Mouse (Mus musculus) embryo, embryonic 10 days (tissue): ENCODE measurements at regions not wholly inside any gene's neighbourhood (a gene's known extent, or its start where the extent isn't known, plus 50 kb on each side); places are given as distances from the start of the nearest gene placed in this dataset.
A peak's percentile ranks its signal among the peaks of the same experiment; 100 is the strongest.

Experiments
- DNase-seq: peaks from one replicate; pipeline ENCODE4 v3.0.0-alpha.2; 2015; ENCODE audit warnings: low spot score

DNA sequence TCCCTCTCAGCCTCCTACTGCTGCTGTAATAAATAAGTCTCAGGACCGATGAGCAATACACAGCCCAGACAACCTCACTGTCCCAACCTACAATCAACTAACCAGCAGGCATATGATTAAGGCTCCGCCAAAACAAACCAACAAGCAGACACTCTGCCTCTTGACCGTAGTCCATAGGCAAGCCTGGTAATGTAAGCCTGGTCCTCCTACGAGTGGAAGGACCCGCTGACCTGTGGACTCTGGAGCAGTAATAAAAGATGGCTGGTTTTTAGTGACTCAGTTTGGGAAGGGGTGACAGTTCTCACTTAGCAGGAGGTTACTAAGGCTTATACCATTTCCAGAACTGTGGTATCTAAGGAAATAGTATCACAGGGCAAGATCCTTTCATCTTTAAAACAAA, 53.4 kb downstream of the Gm47996 start:
- DNase-seq, result no peak

DNA sequence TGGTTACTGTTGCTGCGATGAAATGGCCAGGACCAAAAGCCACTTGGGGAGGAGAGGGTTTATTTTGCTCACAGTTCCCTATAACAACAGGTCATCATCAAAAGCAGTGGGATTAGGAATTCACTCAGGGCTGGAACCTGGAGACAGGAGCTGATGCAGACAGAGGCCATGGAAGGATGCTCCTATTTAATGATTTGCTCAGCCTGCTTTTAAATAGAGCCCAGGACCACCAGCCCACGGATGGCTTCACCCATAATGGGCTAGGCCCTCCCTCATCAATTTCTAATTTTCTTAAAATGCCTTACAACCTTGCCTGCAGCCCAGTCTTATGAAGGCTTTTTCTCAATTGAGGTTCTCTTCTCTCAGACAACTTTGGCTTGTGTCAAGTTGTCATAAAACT, 53.9 kb downstream of the Gm47996 start:
- no peak for DNase-seq

DNA sequence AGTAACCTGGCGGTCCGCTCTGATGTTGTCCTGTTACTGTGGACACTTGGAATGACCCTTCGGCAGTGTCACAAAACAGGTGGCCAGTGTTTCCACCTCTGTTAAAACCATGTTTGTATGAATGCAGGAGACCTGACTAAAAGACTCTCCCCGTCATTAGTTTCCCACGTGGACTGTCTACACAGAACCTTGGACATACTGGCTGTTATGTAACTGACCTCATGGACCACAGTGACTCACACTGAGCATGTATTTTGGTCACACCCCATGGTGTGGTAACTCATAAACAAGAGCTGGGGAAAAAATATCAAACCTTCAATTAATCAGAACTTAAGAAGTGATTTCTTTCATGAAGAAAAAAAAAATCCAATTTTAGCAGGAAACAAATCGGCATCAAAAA, 54.9 kb downstream of the Gm47996 start:
- no peak for DNase-seq

DNA sequence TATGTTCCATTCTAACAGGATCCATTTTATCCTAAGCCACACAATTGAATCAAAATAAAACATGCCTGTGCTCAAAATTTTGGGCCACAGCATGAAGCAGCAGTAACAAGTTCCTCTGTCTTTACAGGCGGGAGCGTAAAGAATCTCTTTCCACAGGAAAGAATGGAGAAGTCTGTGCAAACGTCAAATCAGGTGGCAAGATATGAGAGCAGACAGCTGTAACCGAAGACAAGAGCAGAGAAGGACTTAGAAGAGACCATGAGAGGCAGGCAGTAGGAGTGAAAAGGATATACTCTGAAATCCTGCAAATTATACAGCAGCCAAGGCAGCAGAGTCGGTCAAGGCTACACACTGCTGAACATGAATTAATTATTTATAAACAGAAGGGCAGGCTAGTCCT, 55.7 kb downstream of the Gm47996 start:
- DNase-seq, result no peak

DNA sequence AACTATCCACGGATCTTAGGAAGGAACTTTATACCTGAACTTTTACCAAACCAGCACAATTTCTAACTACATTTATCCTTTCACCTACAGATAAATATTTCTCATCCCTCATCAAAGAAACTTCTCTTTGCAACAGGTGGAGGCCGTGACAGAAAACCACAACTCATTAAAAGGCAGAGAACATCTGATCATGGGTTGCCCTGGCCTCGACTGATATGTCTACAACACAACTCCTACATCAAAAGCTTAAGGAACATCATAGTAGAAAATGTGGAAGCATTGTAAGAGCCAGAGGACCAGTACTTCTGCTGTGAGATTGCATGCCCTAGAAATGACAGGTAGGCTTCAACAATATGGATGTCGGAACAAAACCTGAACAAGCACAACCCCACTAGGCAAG, 56.8 kb downstream of the Gm47996 start:
- no peak for DNase-seq

DNA sequence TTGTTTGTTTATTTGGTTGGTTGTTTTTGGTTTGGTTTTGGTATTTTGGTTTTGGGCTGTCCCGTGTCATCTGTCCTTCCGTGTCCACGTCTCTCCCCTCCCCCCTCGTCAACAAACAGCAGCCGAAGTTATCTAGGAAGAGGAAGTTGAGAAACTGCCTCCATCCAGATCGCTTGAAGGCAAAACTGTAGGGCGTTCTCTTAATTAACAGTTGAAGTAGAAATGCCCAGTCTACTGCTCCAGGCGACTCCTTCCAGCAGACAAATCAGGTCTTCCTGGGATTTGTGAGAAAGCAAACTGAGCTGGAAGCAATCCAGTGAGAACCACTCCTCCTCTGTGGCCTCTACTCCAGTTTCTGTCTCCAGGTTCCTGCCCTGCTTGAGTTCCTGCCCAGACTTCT, 60.8 kb downstream of the Gm47996 start:
- no peak for DNase-seq

DNA sequence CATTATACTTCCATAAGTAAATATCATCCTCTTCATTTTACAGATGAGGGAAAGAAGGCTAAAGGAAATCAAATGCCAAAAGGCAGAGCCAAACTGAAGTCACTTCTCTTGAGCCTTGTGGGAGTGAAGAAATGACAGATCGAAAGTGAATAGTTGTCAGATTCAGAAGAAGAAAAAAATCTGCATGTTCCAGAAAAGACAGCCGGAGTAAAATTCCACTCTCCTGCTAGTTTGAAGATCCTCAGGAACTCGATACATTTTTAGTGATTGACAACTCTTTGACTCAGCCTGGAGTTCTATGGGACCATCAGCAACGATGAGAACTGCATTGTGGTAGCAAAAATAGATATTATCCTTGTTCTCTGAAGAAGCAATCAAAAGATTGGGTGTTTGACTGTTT, 64.4 kb downstream of the Gm47996 start:
- DNase-seq, result no peak

DNA sequence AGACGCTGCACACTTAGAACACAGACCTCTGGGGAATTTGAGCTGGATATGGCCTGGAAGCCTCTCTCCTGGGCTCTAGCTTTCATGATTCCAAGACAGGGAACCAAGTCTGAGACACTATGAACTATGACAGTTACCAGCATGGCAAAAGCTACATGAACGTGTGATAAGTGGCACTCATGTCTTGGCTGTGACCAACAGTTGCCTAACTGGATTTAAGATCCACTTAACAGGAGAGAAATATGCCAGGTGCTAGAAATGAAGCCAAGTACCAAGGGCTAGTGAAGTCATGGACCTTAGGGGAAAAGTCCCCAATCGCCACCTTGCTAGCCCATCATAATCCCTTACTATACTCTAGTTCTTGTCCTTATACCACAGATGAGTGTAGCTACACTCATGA, 65.7 kb downstream of the Gm47996 start:
- no peak for DNase-seq

DNA sequence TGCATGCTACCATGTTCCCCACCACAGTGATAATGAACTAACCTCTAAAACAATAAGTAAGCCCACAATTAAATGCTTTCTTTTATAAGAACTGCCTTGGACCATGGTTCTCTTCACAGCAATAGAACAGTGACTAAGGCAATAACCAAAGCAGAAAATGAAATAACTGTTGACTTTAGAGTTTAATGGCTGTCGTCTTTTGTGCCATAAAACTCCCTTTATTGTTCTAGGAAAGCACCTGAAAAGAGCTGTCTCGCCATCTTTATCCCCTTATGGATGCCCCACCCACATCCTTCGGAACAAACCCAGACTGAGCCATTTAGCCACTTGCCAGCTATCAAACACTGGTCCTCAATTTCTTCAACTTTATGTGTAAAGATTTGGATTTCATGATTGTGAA, 64.3 kb upstream of the Ivns1abp start:
- no peak for DNase-seq

DNA sequence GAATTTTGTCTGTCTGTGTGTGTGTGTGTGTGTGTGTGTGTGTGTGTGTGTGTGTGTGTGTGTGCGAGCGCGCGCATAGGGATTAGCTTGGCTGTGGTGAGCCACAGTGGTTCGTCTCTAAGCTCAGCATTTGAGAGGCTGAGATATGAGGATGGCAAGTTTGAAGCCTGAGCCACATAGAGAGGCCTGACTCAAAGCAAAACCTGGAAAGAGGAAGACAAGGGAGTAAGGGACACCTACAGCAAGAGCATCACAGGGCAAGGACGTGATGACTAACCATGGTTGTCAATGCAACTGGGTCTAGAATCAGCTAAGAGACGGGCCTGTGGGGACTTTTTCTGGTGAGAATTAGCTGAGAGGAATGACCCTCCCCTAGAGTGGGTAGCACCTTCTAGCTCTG, 59.2 kb upstream of the Ivns1abp start:
- no peak for DNase-seq

DNA sequence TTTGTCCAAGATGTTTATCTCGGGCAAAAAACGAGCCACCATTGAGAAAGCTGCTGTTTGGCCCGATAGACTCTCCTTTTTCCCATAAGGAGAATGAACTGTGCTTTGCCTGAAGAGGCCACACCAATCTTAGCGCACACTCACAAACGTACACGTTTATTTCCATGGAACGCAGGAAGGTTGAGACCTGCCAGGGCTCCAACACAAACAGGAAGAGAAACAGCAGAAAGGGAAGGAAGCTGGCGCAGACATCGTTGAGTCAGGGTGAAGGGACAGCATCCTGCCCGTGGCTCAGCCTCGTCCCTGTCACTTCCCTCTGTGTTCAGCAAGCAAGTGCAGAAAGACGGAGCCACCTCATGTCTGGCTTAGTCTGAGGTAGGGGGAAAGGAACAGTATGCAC, 56.8 kb upstream of the Ivns1abp start:
- peak; percentile 16 for DNase-seq

DNA sequence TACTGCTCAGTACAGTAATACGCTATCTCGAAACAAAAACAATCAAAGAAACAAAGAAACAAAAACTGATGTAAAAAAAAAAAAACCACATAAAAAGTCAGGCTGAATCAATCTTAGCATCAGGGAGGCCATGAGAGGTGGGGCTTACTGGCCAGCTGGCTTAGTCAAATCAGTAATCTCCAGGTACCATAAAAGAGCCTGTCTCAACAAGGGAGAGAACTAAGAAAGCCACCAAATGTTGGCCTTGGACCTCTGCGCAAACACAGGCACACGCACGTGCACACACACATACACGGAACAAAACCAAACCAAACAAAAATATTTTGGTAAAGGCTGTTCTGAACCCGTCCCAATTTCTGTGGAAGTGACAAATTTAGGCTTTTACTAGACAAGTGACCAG, 55.2 kb upstream of the Ivns1abp start:
- no peak for DNase-seq

DNA sequence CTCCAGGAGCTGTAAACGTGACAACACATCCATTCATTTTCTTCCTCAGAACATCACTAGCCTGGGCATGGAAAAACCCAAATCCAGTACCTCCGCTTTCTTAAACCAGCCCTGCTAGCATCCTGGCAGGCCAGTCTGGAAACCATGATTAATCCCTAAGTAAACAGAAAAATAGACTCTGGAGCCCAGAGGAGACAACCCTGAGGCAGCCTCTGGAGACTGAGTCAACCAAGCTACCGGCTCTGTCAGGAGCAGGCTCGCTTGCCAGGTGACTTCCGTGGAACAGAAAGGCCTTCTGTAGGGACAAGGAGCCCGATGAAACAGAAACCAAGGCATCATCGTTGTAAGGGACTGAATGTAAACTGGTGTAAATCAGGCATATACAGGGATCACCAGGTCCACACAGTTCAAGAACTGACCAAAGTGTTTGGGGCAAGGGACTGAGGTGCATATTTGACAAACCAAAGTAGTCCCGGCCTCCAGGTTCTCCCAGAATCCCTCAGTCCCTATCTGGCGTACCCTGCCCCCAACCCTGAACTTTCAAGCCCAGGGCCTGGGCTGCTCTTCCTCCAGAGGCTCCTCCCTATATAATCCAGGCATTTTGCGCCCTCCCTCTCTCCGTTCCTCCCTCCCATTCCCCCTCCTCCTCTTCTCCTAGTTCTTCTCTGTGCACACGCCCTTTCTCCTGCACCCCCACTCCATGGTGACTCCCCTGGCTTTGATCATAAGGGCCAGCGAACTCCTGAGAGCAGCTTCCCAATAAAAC, 54.6 kb upstream of the Ivns1abp start:
- DNase-seq, result no peak

DNA sequence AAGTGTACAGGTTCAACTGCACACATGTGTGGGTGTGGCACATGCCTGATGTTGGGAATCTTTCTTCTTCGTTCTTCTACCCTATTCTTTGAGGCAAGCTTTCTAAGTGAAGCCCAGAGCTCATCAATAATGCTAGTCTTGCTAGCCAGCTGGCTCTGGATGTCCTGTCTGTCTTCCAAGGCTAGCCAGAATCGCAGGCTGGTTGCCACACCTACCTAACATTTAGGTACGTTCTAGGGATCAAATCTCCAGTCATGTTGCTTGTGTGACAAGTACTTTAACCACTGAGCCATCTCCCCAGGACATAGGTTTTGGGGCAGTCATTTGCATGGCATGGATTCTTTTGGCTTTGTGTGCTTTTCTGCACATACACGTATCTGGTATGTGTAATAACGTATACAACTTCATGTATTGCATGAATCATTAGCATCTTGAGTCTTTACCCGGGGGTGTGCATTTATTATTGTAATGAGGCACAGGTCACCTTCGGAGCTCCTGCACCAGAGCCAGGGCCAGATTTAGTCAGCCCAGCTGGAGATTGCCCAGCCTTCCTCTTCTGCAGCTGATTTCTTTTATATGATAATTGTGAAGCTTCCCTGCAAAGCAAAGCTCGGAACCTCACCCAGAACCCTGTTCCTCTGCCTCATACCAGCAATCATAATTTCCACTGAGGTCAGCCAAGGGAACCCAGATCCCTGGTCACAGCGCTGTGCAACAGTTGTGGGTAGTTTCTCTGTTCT, 50.8 kb upstream of the Ivns1abp start:
- no peak for DNase-seq
